Mouse (Mus musculus) spleen, adult 18-20 months (tissue): Measurements from ENCODE around the gene Gm10837.

Experiments
- DNase-seq, 2 experiments: peaks; one replicate each; pipeline ENCODE4 v3.0.0; 2022; ENCODE audit warnings: mixed read lengths in 2 of 2

Gene Gm10837

DNA sequence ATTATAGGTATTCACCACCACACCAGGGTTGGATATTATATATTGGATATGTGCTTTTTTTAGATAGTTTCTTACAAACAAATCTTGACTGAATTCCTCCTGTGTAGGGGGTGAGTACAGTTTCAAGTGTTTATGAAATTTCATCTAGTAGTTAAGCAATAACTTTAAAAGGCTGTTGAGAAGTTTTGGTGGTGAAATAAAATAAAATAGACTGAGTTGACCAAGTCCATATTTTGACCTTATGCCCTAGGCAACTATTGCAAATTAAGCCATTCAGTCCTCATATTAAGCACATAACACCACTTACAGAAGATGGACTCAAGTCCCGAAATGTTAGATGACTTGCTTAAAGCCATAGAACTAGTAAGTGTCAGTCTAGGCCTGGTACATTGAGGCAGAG is 45.6 kb downstream of the Gm10837 start:
- no peak for DNase-seq
